Mouse (Mus musculus) CD4-positive naive resting alpha-beta T cell, adult 57 days (primary cell): ENCODE results near the gene Tmem216. TPM values are rescaled to one million over a fixed set of nuclear protein-coding genes. Genes with fewer than 3 reads are reported as not detected.

Experiments used
- total RNA-seq: library from RNA; stranded (reverse); gene quantifications from one replicate; pipeline ENCODE4 v1.2.4, GENCODE M21; 2023

Tmem216 gene
- total RNA-seq: 6.9 TPM

GRCm38 (mm10) chr19:10555624-10556510, at the start of gene Tmem216:
Gene Tmem216, minus strand, starts transcription at chr19:10556238.

GRCm38 (mm10) chr19:10605293-10605900, 49.4 kb upstream of the Tmem216 start, which contains the start of the genes Ddb1 and Tkfc:
Gene Ddb1, plus strand, starts transcription at chr19:10605327.
Gene Tkfc, minus strand, starts transcription at chr19:10605654.

GRCm38 (mm10) chr19:10576690-10577561, 20.9 kb upstream of the Tmem216 start, which contains the start of the genes Cyb561a3 and Tmem138:
Gene Cyb561a3, plus strand, starts transcription at chr19:10577172.
Gene Tmem138, minus strand, starts transcription at chr19:10577362.

DNA sequence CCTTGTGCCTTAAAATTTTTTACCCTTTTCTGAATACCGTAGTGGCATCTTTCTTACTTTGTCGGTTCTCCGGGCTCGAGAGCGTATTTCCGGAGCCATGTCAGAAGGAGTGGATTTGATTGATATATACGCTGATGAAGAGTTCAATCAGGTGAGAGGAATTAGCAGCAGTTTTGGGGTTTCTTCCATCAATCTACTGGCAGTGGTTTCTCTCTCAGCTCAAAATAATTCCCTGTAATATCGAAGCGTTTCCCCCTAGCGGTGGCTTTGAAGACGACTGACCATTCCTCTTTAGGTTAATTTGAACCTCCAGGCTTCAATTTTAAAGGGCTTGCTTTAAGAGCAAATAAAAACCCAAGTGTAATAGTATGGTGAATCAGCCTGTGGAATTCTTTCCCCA, 30.1 kb downstream of the Tmem216 start, which contains the start of gene Sdhaf2:
Sdhaf2 (minus strand) TSS at position 233 of the 400 bp plus-strand sequence.

GRCm38 (mm10) chr19:10525106-10525901, 30.7 kb downstream of the Tmem216 start, which contains the start of gene Cpsf7:
Gene Cpsf7, plus strand, starts transcription at chr19:10525266.

Other genes with a start within 250 kb of the Tmem216 start
- gene Syt7, start 167.1 kb downstream of the Tmem216 start, total RNA-seq: not detected
- gene Lrrc10b, start 98.8 kb downstream of the Tmem216 start, total RNA-seq: not detected
- gene Ppp1r32, start 73.3 kb downstream of the Tmem216 start, total RNA-seq: 4.2 TPM
- 132 TPM for gene Cpsf7, start 31.0 kb downstream of the Tmem216 start, total RNA-seq
- gene Sdhaf2, start 30.1 kb downstream of the Tmem216 start, total RNA-seq: 44.8 TPM
- 20.5 TPM for gene Cyb561a3, start 20.9 kb upstream of the Tmem216 start, total RNA-seq
- 8.3 TPM for gene Tmem138, start 21.1 kb upstream of the Tmem216 start, total RNA-seq
- 225 TPM for gene Ddb1, start 49.1 kb upstream of the Tmem216 start, total RNA-seq
- 9.8 TPM for gene Tkfc, start 49.4 kb upstream of the Tmem216 start, total RNA-seq
- gene Vwce, start 78.0 kb upstream of the Tmem216 start, total RNA-seq: 11.3 TPM
- not detected for gene Pga5, start 121.8 kb upstream of the Tmem216 start, total RNA-seq
- gene Vps37c, start 132.5 kb upstream of the Tmem216 start, total RNA-seq: 24.4 TPM
- 341 TPM for gene Cd5, start 182.8 kb upstream of the Tmem216 start, total RNA-seq